Mouse (Mus musculus) heart, embryonic 16.5 days (tissue): ENCODE results near the gene Dach1. TPM values are rescaled to one million over a fixed set of nuclear protein-coding genes. Genes with fewer than 3 reads are reported as not detected.

Experiments used
- ATAC-seq: fragments of 200-750 bp; cut with Nextera tagmentation; replicated peaks from 2 replicates; pipeline ENCODE4 v1.8.0; 2017; ENCODE audit warnings: moderate number of reproducible peaks; ENCODE audit not compliant: insufficient read depth, low FRiP score; ENCODE audit errors: extremely low read depth
- H3K27ac ChIP-seq: fragments of 300-500 bp; sonication (generic); 2 replicates; pipeline ENCODE4 v1.5.1; 2014; ENCODE audit warnings: mild to moderate bottlenecking, low read length, control low read depth, moderate library complexity
- H3K27me3 ChIP-seq: fragments of 300-500 bp; sonication (generic); 2 replicates; pipeline ENCODE4 v1.6.1; 2014; ENCODE audit warnings: low read length, mixed read lengths; ENCODE audit not compliant: control insufficient read depth, insufficient read depth
- H3K36me3 ChIP-seq: fragments of 300-500 bp; sonication (generic); 2 replicates; pipeline ENCODE4 v1.6.1; 2014; ENCODE audit not compliant: control insufficient read depth, insufficient read depth
- H3K4me1 ChIP-seq: fragments of 300-500 bp; sonication (generic); 2 replicates; pipeline ENCODE4 v1.6.1; 2014; ENCODE audit warnings: low read length, mixed read lengths; ENCODE audit not compliant: control insufficient read depth, insufficient read depth
- H3K4me2 ChIP-seq: fragments of 300-500 bp; sonication (generic); 2 replicates; pipeline ENCODE4 v1.6.1; 2014; ENCODE audit warnings: low read depth, mild to moderate bottlenecking, control low read depth, low read length
- H3K4me3 ChIP-seq: fragments of 300-500 bp; sonication (generic); 2 replicates; pipeline ENCODE4 v1.5.1; 2014; ENCODE audit warnings: mild to moderate bottlenecking, control low read depth, low read length
- H3K9ac ChIP-seq: fragments of 300-500 bp; sonication (generic); 2 replicates; pipeline ENCODE4 v1.6.1; 2014; ENCODE audit warnings: low read length, control low read depth
- H3K9me3 ChIP-seq: fragments of 300-500 bp; sonication (generic); replicated peaks from 2 replicates; pipeline ENCODE4 v1.6.1; 2016; ENCODE audit warnings: low read length; ENCODE audit not compliant: control insufficient read depth
- WGBS: fragments of 180-500 bp; shearing (Covaris S2); extraction: QIAGEN DNeasy Blood & Tissue Kit; methylation state at CpG from one replicate; pipeline ENCODE4 v1.1.7; 2014; 5-methylcytosine and 5-hydroxymethylcytosine counted together
- polyA plus RNA-seq: library from polyadenylated mRNA; unstranded; fragments of >200 nt; fragmentation: Nextera tagmentation; extraction: Ambion mirVana; gene quantifications from 2 replicates; pipeline ENCODE4 v1.2.1, GENCODE M21; 2015

Gene Dach1
- polyA plus RNA-seq, 1 experiment from 2014 or later = 1.8 TPM

DNA sequence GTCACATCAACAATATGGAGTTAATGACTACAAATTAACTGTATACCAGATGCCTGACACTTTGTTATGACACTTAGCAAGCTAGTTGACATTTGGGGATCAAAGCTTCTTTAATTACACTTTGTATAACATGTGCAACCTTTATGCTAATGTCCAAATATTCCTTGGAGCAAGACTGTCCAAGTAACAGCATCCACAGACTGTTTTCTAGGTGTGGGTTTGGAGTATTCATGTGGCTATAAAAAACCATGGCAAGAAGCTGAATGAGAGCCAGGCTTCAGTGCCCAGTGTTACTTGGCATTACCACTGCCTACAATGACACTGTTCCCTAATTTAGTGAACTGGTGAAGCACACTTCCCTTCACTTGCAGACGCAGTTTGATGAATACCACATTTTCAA lies 46.5 kb downstream of the Dach1 start:
- no peak for ATAC-seq
- H3K9ac ChIP-seq = no peak overlapping the region
- no peak overlapping the region for H3K4me2 ChIP-seq
- H3K4me1 ChIP-seq = no peaks in the 10 kb centered on the region
- no peaks in the 10 kb centered on the region for H3K36me3 ChIP-seq
- no peak overlapping the region for H3K27ac ChIP-seq
- H3K9me3 ChIP-seq = no peaks in the 10 kb centered on the region
- H3K4me3 ChIP-seq = no peak overlapping the region
- 65% methylated on average over 1 of the region's 1 CpGs for WGBS
- no peaks in the 10 kb centered on the region for H3K27me3 ChIP-seq

DNA sequence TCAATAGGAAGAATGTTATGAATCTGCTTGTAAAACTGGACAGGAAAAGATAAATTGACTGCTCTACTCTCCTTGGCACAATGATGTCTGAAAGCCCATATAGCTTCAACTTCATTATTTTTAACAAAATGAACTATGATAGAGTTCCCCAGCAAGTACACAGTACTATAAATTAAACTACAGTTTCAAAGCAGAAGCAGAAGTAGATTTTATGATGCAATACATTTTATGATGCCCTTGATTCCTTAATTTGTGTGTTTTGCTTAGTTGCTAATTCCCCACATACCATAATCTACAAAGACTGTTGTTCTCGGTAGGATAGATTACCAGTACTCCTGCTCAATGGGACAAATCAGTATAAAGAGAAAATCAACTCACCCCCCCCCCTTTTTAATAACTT lies 52.9 kb downstream of the Dach1 start:
- H3K4me1 ChIP-seq = no peaks in the 10 kb centered on the region
- no peaks in the 10 kb centered on the region for H3K36me3 ChIP-seq
- H3K9me3 ChIP-seq = no peaks in the 10 kb centered on the region
- H3K27me3 ChIP-seq = no peaks in the 10 kb centered on the region
- H3K4me2 ChIP-seq = no peak overlapping the region
- no peak overlapping the region for H3K27ac ChIP-seq
- H3K4me3 ChIP-seq = no peak overlapping the region
- 59% methylated on average over 1 of the region's 1 CpGs for WGBS
- H3K9ac ChIP-seq = no peak overlapping the region
- no peak for ATAC-seq

- Histone ChIP-seq H3K36me3 (no peaks in the 10 kb centered on the region), H3K27ac (0 out of 2 replicates have a peak overlapping the region, but pooled peaks have one; percentile 46), H3K4me1 (no peaks in the 10 kb centered on the region), H3K27me3 (no peaks in the 10 kb centered on the region), H3K4me2 (no peak overlapping the region), H3K9me3 (no peaks in the 10 kb centered on the region), H3K9ac (no peak overlapping the region), H3K4me3 (no peak overlapping the region)
- WGBS = 33% methylated on average over 1 of the region's 1 CpGs
- no peak for ATAC-seq
Measured at GRCm38 (mm10) chr14:98113106-98113505, 56.5 kb downstream of the Dach1 start.

DNA sequence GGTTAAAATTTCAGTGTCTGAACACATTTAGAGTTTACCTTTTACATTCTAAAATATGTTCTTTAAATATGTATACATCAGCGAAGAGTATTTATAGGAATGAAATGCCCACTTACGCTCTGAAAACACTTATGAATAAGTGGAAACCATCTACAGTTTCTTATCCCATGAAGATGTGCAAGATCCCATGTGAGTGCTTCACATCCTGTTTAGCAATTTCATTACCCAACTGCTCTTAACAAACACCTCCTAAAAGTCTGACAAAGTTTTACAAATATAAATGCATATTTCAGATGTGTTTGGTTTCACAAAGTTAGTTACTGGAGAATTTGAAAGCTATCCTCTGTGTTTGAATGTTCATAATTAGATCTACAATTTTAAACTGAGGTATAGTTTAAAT lies 59.6 kb downstream of the Dach1 start:
- Histone ChIP-seq H3K9ac (no peak overlapping the region), H3K9me3 (no peaks in the 10 kb centered on the region), H3K4me2 (no peak overlapping the region), H3K27ac (no peak overlapping the region), H3K27me3 (no peaks in the 10 kb centered on the region), H3K4me1 (no peaks in the 10 kb centered on the region), H3K4me3 (no peak overlapping the region), H3K36me3 (no peaks in the 10 kb centered on the region)
- ATAC-seq = no peak
- WGBS = 85% methylated on average over 2 of the region's 2 CpGs

DNA sequence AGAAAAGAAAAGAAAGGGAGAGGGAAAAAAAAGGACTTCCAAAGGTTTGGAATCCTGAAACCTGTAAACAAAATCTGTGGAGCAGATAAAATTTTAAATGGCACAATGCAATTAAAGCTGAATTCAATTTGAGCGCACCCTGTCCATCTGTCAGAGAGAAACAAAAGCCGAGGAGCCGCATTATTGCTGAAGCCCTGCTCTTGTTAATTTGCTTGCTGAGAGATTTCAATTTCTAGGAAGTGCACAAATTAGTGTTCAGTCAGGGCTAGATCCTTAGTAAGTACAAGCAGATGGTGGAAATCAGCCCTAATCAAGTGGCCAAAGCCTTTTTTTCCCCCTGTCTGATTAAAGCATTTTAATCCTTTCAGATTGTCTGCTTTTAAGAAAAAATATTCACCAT lies 60.8 kb downstream of the Dach1 start:
- Histone ChIP-seq H3K4me1 (no peaks in the 10 kb centered on the region), H3K36me3 (no peaks in the 10 kb centered on the region), H3K4me3 (no peak overlapping the region), H3K27me3 (no peaks in the 10 kb centered on the region), H3K27ac (no peak overlapping the region), H3K4me2 (no peak overlapping the region), H3K9ac (no peak overlapping the region), H3K9me3 (no peaks in the 10 kb centered on the region)
- ATAC-seq = no peak
- 75% methylated on average over 3 of the region's 3 CpGs for WGBS

DNA sequence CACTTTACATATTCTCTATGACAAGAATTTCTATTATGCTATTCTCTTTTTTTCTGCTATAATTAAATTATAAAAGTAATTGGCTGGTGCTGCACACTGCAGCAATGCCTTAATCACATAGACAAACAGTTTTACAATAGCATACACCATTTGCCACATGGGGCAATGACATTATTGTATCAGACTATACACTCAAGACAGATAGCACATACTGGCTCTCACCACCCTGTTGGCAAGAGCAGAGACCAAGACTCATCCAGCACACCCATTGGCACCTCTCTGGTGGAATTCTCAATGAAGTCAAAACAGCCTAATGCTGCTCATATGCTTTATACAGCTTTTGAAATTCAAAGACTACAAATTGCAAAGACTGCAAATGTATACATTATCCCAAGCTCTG lies 63.4 kb downstream of the Dach1 start:
- Histone ChIP-seq H3K9ac (no peak overlapping the region), H3K4me1 (no peaks in the 10 kb centered on the region), H3K4me2 (no peak overlapping the region), H3K36me3 (no peaks in the 10 kb centered on the region), H3K4me3 (no peak overlapping the region), H3K9me3 (no peaks in the 10 kb centered on the region), H3K27me3 (no peaks in the 10 kb centered on the region), H3K27ac (no peak overlapping the region)
- ATAC-seq = no peak

DNA sequence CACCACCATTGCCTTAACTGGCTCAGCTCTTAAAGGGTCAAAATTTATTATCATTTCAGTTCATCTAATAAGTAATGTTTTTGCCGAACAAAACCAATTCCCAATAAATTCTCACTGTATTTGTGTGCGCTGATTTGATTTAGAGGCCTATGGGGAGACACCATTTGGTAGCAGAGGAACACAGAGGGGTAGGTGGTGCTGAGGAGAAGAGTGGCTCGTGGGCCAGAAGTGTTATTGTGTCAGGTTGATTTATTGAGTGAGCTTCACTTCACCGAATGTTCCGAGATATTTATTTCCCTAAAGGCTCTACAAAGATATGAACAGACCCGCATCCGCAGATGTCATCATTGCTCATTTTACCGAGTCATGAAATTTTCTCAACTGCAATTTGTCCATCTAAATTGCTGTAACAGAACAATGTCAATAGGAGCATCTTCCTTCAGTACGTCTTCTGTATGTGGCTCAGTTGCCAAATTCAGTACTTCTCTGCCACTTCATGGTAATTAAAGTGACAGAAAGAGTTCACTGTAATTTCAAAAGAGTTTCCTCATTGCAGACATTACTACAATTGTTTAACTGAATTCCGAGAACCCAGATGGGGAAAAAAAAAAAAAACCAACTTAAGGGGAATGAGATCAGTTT lies 65.1 kb downstream of the Dach1 start:
- 71% methylated on average over 10 of the region's 10 CpGs for WGBS
- no peak for ATAC-seq
- H3K27ac ChIP-seq = no peak overlapping the region
- H3K4me3 ChIP-seq = no peak overlapping the region
- H3K4me1 ChIP-seq = no peaks in the 10 kb centered on the region
- no peaks in the 10 kb centered on the region for H3K9me3 ChIP-seq
- no peak overlapping the region for H3K4me2 ChIP-seq
- H3K9ac ChIP-seq = no peak overlapping the region
- no peaks in the 10 kb centered on the region for H3K36me3 ChIP-seq
- H3K27me3 ChIP-seq = no peaks in the 10 kb centered on the region

GRCm38 (mm10) chr14:98095229-98095628 lies 74.3 kb downstream of the Dach1 start:
- H3K36me3 ChIP-seq = no peaks in the 10 kb centered on the region
- H3K4me3 ChIP-seq = no peak overlapping the region
- 78% methylated on average over 4 of the region's 4 CpGs for WGBS
- no peaks in the 10 kb centered on the region for H3K27me3 ChIP-seq
- H3K4me2 ChIP-seq = no peak overlapping the region
- no peak overlapping the region for H3K9ac ChIP-seq
- H3K4me1 ChIP-seq = no peaks in the 10 kb centered on the region
- H3K9me3 ChIP-seq = no peaks in the 10 kb centered on the region
- ATAC-seq = no peak
- no peak overlapping the region for H3K27ac ChIP-seq

DNA sequence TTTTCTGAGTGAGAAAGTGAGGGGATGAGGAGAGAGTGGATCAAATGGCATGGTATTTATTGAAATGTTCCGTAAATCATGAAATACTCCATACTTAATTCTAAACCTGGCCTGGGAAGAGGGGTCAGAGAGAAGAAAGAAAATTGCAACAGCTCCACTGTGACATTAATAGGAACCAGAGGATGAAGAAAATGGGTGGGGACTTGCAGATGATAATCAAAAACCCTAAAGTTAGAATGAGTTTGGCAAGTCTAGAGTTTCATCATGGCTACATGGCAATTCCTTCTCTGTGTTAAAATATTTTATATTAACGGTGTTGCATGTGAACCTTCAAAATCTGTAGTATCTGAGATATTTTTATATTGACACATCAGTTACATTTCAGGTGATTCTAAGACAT lies 80.3 kb downstream of the Dach1 start:
- Histone ChIP-seq H3K27me3 (no peaks in the 10 kb centered on the region), H3K4me1 (no peaks in the 10 kb centered on the region), H3K9ac (no peak overlapping the region), H3K36me3 (no peaks in the 10 kb centered on the region), H3K4me2 (no peak overlapping the region), H3K9me3 (no peaks in the 10 kb centered on the region), H3K4me3 (no peak overlapping the region), H3K27ac (no peak overlapping the region)
- WGBS = 92% methylated on average over 2 of the region's 2 CpGs
- no peak for ATAC-seq
